Mouse (Mus musculus) forebrain, postnatal 0 days (tissue): Measurements from ENCODE around the gene Prdm16. TPM values are rescaled to one million over a fixed set of nuclear protein-coding genes. Genes with fewer than 3 reads are reported as not detected.
A peak's percentile ranks its signal among the peaks of the same experiment; 100 is the strongest.

ENCODE experiments used
- ATAC-seq: fragments of 200-750 bp; cut with Nextera tagmentation; 2 replicates; pipeline ENCODE4 v1.8.0; 2017; ENCODE audit warnings: mild to moderate bottlenecking, moderate library complexity
- DNase-seq: peaks from one replicate; pipeline ENCODE4 v3.0.0-alpha.2; 2015
- H3K27ac ChIP-seq: fragments of 300-500 bp; sonication (generic); 2 replicates; pipeline ENCODE4 v1.5.1; 2014; ENCODE audit warnings: low read depth, mild to moderate bottlenecking, antibody characterized with exemption, low read length, moderate library complexity, mixed read lengths
- H3K27me3 ChIP-seq: fragments of 300-500 bp; sonication (generic); 2 replicates; pipeline ENCODE4 v1.6.1; 2014; ENCODE audit warnings: mild to moderate bottlenecking, low read length, mixed read lengths; ENCODE audit not compliant: insufficient read depth
- H3K36me3 ChIP-seq: fragments of 300-500 bp; sonication (generic); 2 replicates; pipeline ENCODE4 v1.6.1; 2014; ENCODE audit warnings: mild to moderate bottlenecking, moderate library complexity; ENCODE audit not compliant: insufficient read depth
- H3K4me1 ChIP-seq: fragments of 300-500 bp; sonication (generic); 2 replicates; pipeline ENCODE4 v1.6.1; 2014; ENCODE audit warnings: antibody characterized with exemption; ENCODE audit not compliant: insufficient read depth
- H3K4me2 ChIP-seq: fragments of 300-500 bp; sonication (generic); 2 replicates; pipeline ENCODE4 v1.6.1; 2014; ENCODE audit warnings: low read depth, mild to moderate bottlenecking, moderate library complexity
- H3K4me3 ChIP-seq: fragments of 300-500 bp; sonication (generic); 2 replicates; pipeline ENCODE4 v1.5.1; 2014; ENCODE audit warnings: low read depth, low read length, mixed read lengths
- H3K9ac ChIP-seq: fragments of 300-500 bp; sonication (generic); 2 replicates; pipeline ENCODE4 v1.6.1; 2014; ENCODE audit warnings: mild to moderate bottlenecking
- H3K9me3 ChIP-seq: fragments of 300-500 bp; sonication (generic); 2 replicates; pipeline ENCODE4 v1.6.1; 2016; ENCODE audit warnings: low read length
- CTCF ChIP-seq: sonication (generic); IDR thresholded peaks from 2 replicates; pipeline ENCODE4 v1.5.1; 2016; ENCODE audit warnings: antibody characterized with exemption, control low read depth, low read depth
- WGBS: fragments of 180-500 bp; shearing (Covaris S2); extraction: QIAGEN DNeasy Blood & Tissue Kit; methylation state at CpG from one replicate; pipeline ENCODE4 v1.1.7; 2014; 5-methylcytosine and 5-hydroxymethylcytosine counted together
- polyA plus RNA-seq: library from polyadenylated mRNA; unstranded; fragments of >200 nt; fragmentation: Nextera tagmentation; extraction: Ambion mirVana; gene quantifications from 2 replicates; pipeline ENCODE4 v1.2.1, GENCODE M21; 2015
- total RNA-seq: library from RNA; depleted of rRNA; stranded (reverse); fragments of >200 nt; gene quantifications from 2 replicates; pipeline ENCODE4 v1.2.3, GENCODE M21; 2014

The Prdm16 gene
- total and polyA plus RNA-seq, 2 experiments from 2014 or later: 10.7 to 16.3 TPM

GRCm38 (mm10) chr4:154543128-154543527 is 93.5 kb downstream of the Prdm16 start:
- peaks cover 12% of the 10 kb centered on the region for H3K4me1 ChIP-seq
- WGBS: 49% methylated on average over 4 of the region's 4 CpGs
- H3K27ac ChIP-seq: no peak overlapping the region

GRCm38 (mm10) chr4:154542568-154542967 is 94.1 kb downstream of the Prdm16 start:
- H3K36me3 ChIP-seq: no peaks in the 10 kb centered on the region
- H3K4me1 ChIP-seq: peaks cover 12% of the 10 kb centered on the region
- H3K27ac ChIP-seq: no peak overlapping the region
- no peak overlapping the region for H3K4me2 ChIP-seq
- TF ChIP-seq CTCF: no peak
- WGBS: 39% methylated on average over 5 of the region's 5 CpGs
- ATAC-seq (peak; percentile 19; the same call in 1 of the 2 replicates), DNase-seq (no peak)
- no peak overlapping the region for H3K4me3 ChIP-seq
- no peak overlapping the region for H3K9ac ChIP-seq
- no peaks in the 10 kb centered on the region for H3K27me3 ChIP-seq
- no peaks in the 10 kb centered on the region for H3K9me3 ChIP-seq

More at GRCm38 (mm10) chr4:154543128-154543527, 93.5 kb downstream of the Prdm16 start:
- Histone ChIP-seq H3K4me3 (no peak overlapping the region), H3K9ac (no peak overlapping the region), H3K27me3 (no peaks in the 10 kb centered on the region), H3K4me2 (no peak overlapping the region), H3K36me3 (no peaks in the 10 kb centered on the region), H3K9me3 (no peaks in the 10 kb centered on the region)
- DNase-seq: peak; percentile 57
- peak; percentile 39 for TF ChIP-seq CTCF
- peak; percentile 59 for ATAC-seq

GRCm38 (mm10) chr4:154541632-154542276 is 94.9 kb downstream of the Prdm16 start:
- 64% methylated on average over 9 of the region's 9 CpGs for WGBS
- Histone ChIP-seq H3K36me3 (no peaks in the 10 kb centered on the region), H3K27ac (no peak overlapping the region), H3K4me1 (peaks cover 12% of the 10 kb centered on the region), H3K9ac (no peak overlapping the region), H3K4me2 (no peak overlapping the region), H3K9me3 (no peaks in the 10 kb centered on the region), H3K4me3 (no peak overlapping the region), H3K27me3 (no peaks in the 10 kb centered on the region)
- DNase-seq (no peak), ATAC-seq (no peak)
- TF ChIP-seq CTCF: no peak; the same call in 1 of the 2 replicates

- WGBS: 33% methylated on average over 10 of the region's 10 CpGs
These were observed 96.0 kb downstream of the Prdm16 start for GRCm38 (mm10) chr4:154540671-154541070.

GRCm38 (mm10) chr4:154539703-154540102 is 97.0 kb downstream of the Prdm16 start:
- H3K9me3 ChIP-seq: no peaks in the 10 kb centered on the region
- H3K4me3 ChIP-seq: no peak overlapping the region
- H3K4me1 ChIP-seq: peaks cover 12% of the 10 kb centered on the region
- 81% methylated on average over 12 of the region's 12 CpGs for WGBS
- no peak for DNase-seq
- H3K27ac ChIP-seq: no peak overlapping the region
- no peak for ATAC-seq
- no peaks in the 10 kb centered on the region for H3K36me3 ChIP-seq
- TF ChIP-seq CTCF: no peak
- no peak overlapping the region for H3K4me2 ChIP-seq
- no peaks in the 10 kb centered on the region for H3K27me3 ChIP-seq
- H3K9ac ChIP-seq: no peak overlapping the region

More at GRCm38 (mm10) chr4:154540671-154541070, 96.0 kb downstream of the Prdm16 start:
- Histone ChIP-seq H3K27me3 (no peaks in the 10 kb centered on the region), H3K4me1 (peaks cover 12% of the 10 kb centered on the region), H3K27ac (no peak overlapping the region), H3K4me2 (no peak overlapping the region), H3K36me3 (no peaks in the 10 kb centered on the region), H3K9ac (no peak overlapping the region), H3K4me3 (no peak overlapping the region), H3K9me3 (no peaks in the 10 kb centered on the region)
- DNase-seq (no peak), ATAC-seq (no peak)
- TF ChIP-seq CTCF: no peak

- ATAC-seq: no peak
These were observed 97.9 kb downstream of the Prdm16 start for GRCm38 (mm10) chr4:154538727-154539126.

GRCm38 (mm10) chr4:154536110-154536509 is 100.6 kb downstream of the Prdm16 start:
- no peaks in the 10 kb centered on the region for H3K9me3 ChIP-seq
- H3K4me1 ChIP-seq: peaks cover 8% of the 10 kb centered on the region
- ATAC-seq: no peak
- no peaks in the 10 kb centered on the region for H3K36me3 ChIP-seq
- no peaks in the 10 kb centered on the region for H3K27me3 ChIP-seq
- TF ChIP-seq CTCF: no peak
- WGBS: 70% methylated on average over 5 of the region's 5 CpGs
- DNase-seq: no peak
- H3K27ac ChIP-seq: no peak overlapping the region
- no peak overlapping the region for H3K4me3 ChIP-seq
- no peak overlapping the region for H3K4me2 ChIP-seq
- no peak overlapping the region for H3K9ac ChIP-seq

More at GRCm38 (mm10) chr4:154538727-154539126, 97.9 kb downstream of the Prdm16 start:
- Histone ChIP-seq H3K4me1 (peaks cover 12% of the 10 kb centered on the region), H3K4me3 (no peak overlapping the region), H3K4me2 (no peak overlapping the region), H3K27ac (no peak overlapping the region), H3K9ac (no peak overlapping the region), H3K36me3 (no peaks in the 10 kb centered on the region), H3K9me3 (no peaks in the 10 kb centered on the region), H3K27me3 (no peaks in the 10 kb centered on the region)
- DNase-seq: no peak
- WGBS: 84% methylated on average over 4 of the region's 4 CpGs
- TF ChIP-seq CTCF: no peak
